Mouse (Mus musculus): Measurements from ENCODE around the gene Rmdn2.
A peak's percentile ranks its signal among the peaks of the same experiment; 100 is the strongest.

The Rmdn2 gene

GRCm38 (mm10) chr17:79616621-79617020 lies 5.0 kb downstream of the Rmdn2 start:
- no peak for DNase-seq (ENCODE audit: low spot score)

- no peak for DNase-seq (ENCODE audit: low spot score)
Measured at GRCm38 (mm10) chr17:79618455-79618854, 6.8 kb downstream of the Rmdn2 start.

DNA sequence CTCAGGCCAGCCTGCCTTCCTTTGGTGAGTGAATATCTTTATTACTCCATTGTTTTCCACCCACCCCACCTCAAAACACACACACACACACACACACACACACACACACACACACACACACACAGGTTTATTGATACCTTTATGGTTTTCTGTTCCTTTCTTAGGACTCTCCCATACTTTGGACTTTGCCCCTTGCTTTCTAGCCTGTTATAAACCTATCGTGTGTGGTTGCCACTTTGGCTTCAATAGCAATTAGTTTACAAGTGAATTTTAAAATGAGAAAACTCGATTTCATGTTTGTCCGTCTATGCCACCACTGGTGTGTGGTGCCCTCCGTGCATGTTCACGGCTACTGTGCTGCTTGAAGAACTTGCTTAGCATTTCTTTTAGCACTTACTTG lies 7.3 kb downstream of the Rmdn2 start:
- DNase-seq (ENCODE audit: low spot score) = no peak

DNA sequence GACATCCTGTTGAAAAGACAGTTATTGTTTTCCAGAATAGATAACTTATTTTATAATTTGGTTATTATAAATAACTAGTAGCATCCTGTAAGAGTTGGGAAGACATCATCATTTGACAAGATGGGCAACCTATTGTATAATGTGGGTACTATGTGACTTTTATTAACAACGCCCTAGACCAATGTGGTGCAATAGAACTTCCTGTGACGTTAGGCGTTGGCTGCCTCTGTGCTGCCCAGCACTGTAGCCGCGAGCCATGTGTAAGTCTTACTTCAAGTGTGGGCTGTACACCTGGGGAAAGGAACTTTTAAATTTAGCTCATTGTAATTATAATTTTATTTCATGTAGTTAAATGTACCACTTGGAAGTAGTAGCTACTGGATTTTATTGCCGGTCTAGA lies 10.4 kb downstream of the Rmdn2 start:
- no peak for DNase-seq (ENCODE audit: low spot score)

GRCm38 (mm10) chr17:79622574-79622973 lies 10.9 kb downstream of the Rmdn2 start:
- no peak for DNase-seq (ENCODE audit: low spot score)

DNA sequence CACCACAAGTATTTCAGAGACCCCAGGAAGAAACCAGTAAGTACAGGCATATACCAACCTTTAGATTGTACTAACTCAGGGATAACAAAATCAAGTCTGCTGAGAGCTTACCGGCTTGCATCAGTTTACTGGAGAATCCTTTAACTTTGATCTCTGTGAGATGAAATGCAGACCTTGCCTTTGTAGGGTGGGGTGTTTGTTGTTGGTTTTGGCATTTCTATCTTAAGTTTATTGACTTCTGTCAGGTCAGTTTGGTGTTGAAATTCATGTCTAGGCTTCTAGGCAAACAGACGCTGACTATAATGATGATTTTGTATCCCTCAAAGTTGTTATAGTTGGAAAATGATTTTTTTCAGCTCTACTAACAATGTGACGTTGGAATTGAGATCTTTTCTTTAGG lies 12.2 kb downstream of the Rmdn2 start:
- no peak for DNase-seq (ENCODE audit: low spot score)

- DNase-seq (ENCODE audit: low spot score) = no peak
Measured at GRCm38 (mm10) chr17:79626241-79626816, 14.7 kb downstream of the Rmdn2 start.

DNA sequence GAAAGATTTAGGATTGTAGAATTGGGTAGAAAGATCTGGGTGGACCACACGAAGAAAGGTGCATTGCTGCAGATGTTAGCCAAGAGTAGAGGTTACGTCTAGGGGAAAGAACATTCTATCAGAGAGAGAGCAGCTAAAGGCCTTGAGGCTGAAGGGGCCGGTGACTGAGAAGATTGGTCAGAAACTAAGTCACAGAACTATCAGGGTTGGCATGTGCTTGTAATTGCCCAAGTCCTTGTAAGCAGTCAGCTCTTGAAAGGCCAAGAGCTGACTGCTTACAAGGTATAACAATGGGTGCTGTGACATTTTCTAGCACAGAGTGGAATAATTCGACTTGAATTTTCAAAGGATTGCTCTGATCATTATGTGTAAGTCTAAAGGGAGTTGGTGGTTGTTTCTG lies 38.2 kb downstream of the Rmdn2 start:
- DNase-seq (ENCODE audit: low spot score) = no peak

DNA sequence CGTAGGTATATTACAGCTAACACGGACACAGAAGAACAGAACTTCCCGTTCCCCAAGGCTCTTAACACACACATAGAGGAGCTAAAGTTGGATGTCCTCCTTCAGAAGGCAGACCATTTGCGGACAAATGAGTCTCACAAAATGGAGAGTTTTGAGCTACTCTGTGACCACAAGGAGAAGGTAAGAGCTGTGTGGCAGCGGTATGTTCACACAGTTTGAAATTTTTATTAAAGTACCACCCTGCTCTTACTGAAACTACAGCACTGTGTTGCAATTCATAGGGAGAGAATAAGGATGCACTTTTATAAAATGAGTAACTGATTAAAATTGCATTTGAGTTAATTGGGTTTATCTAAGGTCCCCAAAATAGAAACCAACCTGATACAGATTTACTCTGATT lies 38.6 kb downstream of the Rmdn2 start:
- DNase-seq (ENCODE audit: low spot score) = no peak

- no peak for DNase-seq (ENCODE audit: low spot score)
Measured at GRCm38 (mm10) chr17:79653171-79653570, 41.5 kb downstream of the Rmdn2 start.

DNA sequence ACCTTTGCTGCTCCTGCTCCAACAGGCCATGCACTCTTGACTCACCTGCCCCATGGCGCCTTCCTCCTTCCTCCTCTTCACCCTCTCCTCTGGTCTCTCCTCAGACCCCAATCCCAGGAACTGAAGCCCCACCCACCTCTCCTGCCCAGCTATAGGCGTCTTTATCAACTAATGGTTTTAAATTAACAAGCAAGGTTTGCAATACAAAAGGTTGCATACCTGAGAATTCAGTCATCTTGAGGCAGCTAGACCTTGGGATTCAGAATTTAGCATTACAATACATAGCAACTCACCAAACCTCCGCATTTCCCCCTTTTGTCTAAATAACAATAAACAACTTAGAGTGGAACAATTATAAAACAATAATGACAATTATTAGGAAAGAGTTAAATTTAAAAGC lies 42.5 kb downstream of the Rmdn2 start:
- no peak for DNase-seq (ENCODE audit: low spot score)

- DNase-seq (ENCODE audit: low spot score) = no peak
Measured at GRCm38 (mm10) chr17:79657785-79658184, 46.1 kb downstream of the Rmdn2 start.

DNA sequence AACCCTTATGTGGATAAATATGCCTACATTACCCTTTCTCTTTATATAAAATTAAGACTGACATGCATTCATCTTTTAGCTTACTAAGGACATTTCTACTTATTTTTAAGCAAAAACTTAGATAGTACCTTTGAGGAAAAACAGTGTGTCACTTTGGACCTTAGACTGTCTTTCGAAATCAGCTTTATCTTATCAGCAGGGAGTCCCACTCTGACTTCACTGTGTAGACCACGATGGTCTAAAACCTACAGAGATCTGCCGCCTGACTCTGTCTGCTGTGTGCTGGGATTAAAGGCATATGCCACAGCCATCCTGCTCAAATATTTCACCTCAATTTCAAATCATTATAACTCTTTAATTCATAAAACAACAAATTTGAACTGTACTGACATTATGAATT lies 46.8 kb downstream of the Rmdn2 start:
- DNase-seq (ENCODE audit: low spot score) = no peak

DNA sequence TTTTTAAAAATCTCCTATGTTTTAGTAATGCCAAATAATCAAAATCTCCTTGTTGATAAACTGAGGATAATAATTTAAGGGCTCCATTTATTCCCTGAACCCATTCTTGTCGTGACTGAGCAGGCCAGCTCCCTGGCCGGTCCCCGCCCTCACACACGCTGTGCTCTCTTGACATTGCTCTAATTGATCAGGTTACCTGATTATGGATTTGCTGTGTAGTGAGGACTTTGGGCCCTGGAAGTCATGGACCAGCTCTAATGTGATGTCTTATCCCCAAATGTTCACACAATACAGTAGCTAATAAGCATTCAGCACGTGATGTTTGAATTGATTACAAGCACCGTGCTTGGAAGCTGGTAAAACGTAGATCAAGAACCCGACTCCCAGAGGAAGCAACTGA lies 47.2 kb downstream of the Rmdn2 start:
- DNase-seq (ENCODE audit: low spot score) = no peak

DNA sequence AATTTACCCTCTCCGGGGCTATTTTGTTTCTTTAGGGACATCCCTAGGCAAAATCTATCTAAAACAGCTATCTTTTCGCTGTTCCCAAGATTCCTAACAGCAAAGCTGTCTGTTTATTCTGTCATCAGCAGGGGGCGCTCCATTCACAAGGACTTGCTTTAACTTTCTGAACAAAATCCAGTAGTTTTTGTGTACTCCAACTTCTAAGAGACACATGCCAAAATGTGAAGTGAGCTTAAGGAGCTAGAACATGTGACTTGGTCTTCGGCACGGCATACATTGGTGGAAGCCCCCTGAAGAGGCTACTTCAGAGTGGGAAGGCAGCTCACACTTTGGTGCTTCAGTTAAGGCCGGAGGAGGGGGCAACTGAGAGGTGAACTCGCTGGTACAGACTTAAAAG lies 49.7 kb downstream of the Rmdn2 start:
- peak; percentile 44 for DNase-seq (ENCODE audit: low spot score)

DNA sequence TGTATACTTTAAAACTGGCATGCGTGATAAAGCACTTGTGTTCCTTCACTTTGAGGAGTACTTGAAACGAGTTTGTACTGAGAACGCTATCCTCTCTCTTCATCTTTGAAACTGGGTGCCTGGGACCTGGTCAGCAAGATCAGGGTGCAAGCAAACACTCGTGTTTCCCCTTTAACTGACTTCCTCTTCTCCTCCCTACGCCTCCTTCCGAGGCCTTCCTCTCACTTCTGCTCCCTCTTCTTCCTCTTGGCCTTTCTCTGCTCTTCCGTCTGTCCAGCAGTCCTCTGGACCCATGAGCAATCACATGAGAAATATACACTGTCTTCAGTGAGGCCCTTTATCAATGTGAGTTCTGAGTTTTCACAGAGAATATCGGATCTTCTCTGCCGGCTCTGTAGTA lies 50.2 kb downstream of the Rmdn2 start:
- no peak for DNase-seq (ENCODE audit: low spot score)

- peak; percentile 45 for DNase-seq (ENCODE audit: low spot score)
Measured at GRCm38 (mm10) chr17:79663393-79664105, 51.9 kb downstream of the Rmdn2 start.

DNA sequence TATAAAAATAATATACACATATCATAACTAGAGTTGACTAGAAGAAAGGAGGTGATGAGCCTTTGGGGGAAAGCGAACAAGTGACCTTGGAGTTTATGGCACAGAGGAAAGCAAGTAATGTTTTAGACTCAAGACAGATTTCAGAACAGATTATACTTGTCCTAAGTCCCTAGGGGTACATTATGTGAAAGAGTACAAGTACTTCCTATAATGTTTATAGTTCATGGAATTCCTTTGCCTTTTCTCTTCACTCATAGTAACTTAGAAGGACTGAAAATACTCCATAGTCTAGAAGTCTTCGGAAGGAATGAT lies 52.4 kb downstream of the Rmdn2 start:
- DNase-seq (ENCODE audit: low spot score) = no peak

GRCm38 (mm10) chr17:79670837-79671236 lies 59.2 kb downstream of the Rmdn2 start:
- DNase-seq (ENCODE audit: low spot score) = no peak

DNA sequence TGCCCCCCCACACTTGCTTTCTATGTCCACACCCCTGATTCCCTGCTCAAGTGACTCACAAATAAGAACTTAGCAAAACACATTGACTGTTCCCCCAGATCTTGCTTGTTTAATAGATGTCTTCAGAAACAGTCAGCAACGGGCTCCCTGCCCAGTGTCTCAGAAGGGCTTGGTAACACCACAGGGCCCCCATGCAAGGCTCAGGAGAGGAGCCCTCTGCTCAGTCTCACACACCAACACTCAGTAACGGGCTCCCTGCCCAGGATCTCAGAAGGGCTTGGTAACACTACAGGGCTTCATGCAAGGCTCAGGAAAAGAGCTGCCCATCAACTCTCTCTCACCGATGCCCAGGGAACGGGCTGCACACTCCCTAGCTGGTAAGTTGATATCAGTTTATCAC lies 83.4 kb downstream of the Rmdn2 start:
- no peak for DNase-seq (ENCODE audit: low spot score)

DNA sequence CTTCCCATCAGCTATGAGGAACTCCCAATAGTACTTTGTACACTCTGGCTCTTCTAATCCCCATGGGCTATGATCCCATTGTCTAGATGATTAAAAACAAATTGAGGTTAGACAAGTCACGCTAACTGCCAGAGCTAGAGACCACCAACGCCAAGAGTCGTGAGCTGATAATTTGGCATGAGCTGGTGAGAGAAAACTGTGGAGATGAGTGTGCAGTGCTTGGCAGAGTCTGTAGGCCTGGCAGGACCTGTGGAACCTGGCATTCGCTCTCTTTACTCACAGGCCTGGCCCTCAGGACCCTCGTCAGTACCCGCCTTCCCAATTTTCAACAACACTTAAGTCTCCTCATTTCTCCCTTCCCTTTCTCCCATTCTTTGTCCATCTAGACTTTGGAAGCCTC lies 83.9 kb downstream of the Rmdn2 start:
- no peak for DNase-seq (ENCODE audit: low spot score)

- DNase-seq (ENCODE audit: low spot score) = no peak
Measured at GRCm38 (mm10) chr17:79699197-79699596, 87.5 kb downstream of the Rmdn2 start.

GRCm38 (mm10) chr17:79700871-79701270 lies 89.2 kb downstream of the Rmdn2 start:
- DNase-seq (ENCODE audit: low spot score) = no peak

DNA sequence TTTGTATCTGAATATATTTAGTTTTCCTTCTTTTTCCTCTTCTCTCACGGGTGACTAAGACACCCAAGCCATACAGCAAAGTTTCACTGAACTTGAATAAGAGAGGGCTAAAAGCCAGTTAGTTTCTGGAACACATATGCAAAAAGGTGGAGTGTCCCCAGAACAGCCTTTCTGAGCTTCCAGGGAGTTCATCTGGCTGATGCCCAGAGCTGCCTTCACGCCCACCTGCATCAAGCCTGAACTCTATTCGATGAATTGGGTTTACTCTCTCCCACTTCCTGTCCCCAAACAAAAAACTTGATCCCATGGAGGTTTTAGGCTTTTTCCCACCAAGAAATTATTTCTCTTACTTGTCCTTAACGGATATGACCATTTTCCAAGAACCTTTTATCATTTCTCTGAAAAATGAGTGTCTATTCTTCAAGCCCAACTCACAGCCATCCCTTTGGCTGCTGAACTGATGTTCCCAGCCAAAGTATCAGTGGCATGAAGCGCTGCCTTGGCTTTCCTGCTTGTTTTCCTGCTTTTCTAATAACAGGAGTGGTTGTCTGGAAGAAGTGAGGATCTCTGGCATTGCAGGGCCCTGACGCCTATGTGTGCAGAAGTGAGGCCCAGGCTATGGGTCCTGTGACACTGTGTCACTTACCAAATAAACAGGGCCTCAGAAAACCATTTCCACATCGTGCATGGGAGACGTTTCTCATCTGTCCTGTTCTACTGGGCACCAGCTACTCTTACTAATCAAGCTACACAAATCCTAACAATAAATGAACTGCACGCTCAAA lies 94.2 kb downstream of the Rmdn2 start:
- no peak for DNase-seq (ENCODE audit: low spot score)

All from c-Kit-positive CD71-positive TER-119-positive erythroid progenitor cells, embryonic 14.5 days (primary cell).